Mouse (Mus musculus): ENCODE measurements around the gene Scel. TPM values are rescaled to one million over a fixed set of nuclear protein-coding genes. Genes with fewer than 3 reads are reported as not detected.

Gene Scel
- polyA plus RNA-seq, 1 experiment from 2014 or later, result 0.31 TPM

DNA sequence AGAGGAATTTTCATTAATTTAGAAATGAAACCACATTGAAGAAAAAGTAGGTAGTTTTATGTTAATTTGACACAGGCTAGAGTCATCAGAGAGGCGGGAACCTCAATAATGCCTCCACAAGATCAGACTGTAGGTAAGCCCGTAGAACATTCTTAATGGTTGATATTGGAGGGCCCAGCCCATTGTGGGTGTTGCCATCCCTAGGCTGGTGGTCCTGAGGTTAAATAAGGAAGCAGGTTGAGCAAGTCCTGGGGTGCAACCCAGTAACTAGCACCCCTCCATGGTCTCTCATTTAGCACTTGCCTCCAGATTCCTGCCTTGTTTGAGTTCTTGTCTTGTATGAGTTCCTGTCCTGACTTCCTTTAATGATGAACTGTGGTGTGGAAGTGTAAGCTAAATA, 138.4 kb downstream of the Scel start:
- Histone ChIP-seq H3K9me3 (replicated peaks) (no peaks in the 10 kb centered on the region), H3K4me2 (no peak overlapping the region), H3K4me1 (replicated peaks) (peaks cover 5% of the 10 kb centered on the region; the same call in 1 of the 2 replicates), H3K9ac (no peak overlapping the region), H3K27ac (ENCODE audit: poor library complexity, severe bottlenecking) (no peak overlapping the region), H3K36me3 (no peaks in the 10 kb centered on the region), H3K4me3 (no peak overlapping the region), H3K27me3 (replicated peaks) (peaks cover 29% of the 10 kb centered on the region)
- no peak for ATAC-seq (ENCODE audit: insufficient number of reproducible peaks, low FRiP score)
- WGBS, result 68% methylated on average over 2 of the region's 2 CpGs

DNA sequence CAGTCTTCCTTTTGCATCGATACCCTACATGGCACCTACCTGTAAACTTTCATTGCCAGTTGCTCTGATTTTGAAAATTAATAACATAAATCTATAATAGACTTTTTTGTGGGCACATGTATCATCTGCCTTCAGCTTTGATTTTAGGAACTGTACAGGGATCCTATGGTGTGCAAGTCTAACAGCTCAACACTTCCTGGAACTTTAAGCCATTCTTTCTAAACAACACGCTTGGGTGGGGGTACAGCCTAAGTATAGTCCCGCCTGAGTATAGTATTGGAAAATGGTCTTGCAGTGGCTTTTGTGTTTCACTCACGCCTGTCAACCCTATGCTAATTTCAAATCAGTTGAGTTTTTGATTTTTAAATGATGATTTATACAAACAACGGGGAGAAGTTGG, 139.4 kb downstream of the Scel start:
- 82% methylated on average over 5 of the region's 5 CpGs for WGBS
- H3K27me3 ChIP-seq (replicated peaks), result peaks cover 29% of the 10 kb centered on the region
- no peak for ATAC-seq (ENCODE audit: insufficient number of reproducible peaks, low FRiP score)
- H3K9ac ChIP-seq, result no peak overlapping the region
- H3K36me3 ChIP-seq, result no peaks in the 10 kb centered on the region
- no peak overlapping the region for H3K27ac ChIP-seq (ENCODE audit: poor library complexity, severe bottlenecking)
- peaks cover 5% of the 10 kb centered on the region; the same call in 1 of the 2 replicates for H3K4me1 ChIP-seq (replicated peaks)
- H3K4me2 ChIP-seq, result no peak overlapping the region
- no peaks in the 10 kb centered on the region for H3K9me3 ChIP-seq (replicated peaks)
- H3K4me3 ChIP-seq, result no peak overlapping the region

DNA sequence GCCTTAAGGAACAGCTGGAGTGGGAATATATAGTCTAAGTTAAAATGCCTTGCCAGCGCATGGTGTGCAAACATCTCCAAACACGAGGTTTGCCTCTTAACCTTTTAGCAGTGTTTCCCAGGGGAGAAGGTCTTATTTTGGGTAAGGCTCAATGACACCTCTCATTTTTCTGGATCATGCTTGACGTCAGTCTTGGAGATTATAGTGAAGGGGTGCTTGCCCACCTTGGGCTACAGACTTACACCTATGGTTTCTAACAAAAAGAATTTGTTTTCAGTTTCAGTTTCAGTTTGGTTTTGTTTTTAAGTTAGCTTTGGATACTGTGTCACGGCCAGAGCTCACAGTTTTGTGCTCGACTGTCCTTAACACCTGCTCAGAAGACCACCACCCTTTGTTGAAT, 140.7 kb downstream of the Scel start:
- ATAC-seq (ENCODE audit: insufficient number of reproducible peaks, low FRiP score), result no peak
- Histone ChIP-seq H3K4me1 (replicated peaks) (peaks cover 5% of the 10 kb centered on the region; the same call in 1 of the 2 replicates), H3K27me3 (replicated peaks) (peaks cover 25% of the 10 kb centered on the region), H3K9me3 (replicated peaks) (no peaks in the 10 kb centered on the region), H3K4me2 (no peak overlapping the region), H3K27ac (ENCODE audit: poor library complexity, severe bottlenecking) (no peak overlapping the region), H3K9ac (no peak overlapping the region), H3K36me3 (no peaks in the 10 kb centered on the region), H3K4me3 (no peak overlapping the region)
- whole genome bisulfite sequencing, result 66% methylated on average over 5 of the region's 5 CpGs

DNA sequence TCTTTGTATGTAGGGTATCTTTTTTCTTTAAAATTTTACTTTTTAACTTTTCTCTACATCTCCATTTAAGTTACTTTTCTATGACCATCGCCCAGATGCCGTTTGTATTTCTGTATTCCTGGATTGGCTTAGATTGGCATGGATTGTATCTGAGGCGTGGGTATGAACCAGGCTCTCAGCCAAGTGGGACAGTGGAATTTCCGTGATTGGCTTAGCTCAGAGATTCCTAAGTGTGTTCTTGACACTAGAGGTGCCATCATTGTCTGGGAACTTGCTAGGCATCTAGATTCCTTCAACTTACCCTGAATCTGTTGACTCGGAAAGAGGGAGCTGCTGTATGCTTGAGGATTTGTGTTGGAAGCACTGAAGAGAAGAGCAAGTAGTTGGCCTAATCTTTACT, 142.3 kb downstream of the Scel start:
- Histone ChIP-seq H3K9me3 (replicated peaks) (no peaks in the 10 kb centered on the region), H3K4me3 (no peak overlapping the region), H3K9ac (no peak overlapping the region), H3K27me3 (replicated peaks) (peaks cover 15% of the 10 kb centered on the region), H3K27ac (ENCODE audit: poor library complexity, severe bottlenecking) (no peak overlapping the region), H3K4me1 (replicated peaks) (peaks cover 5% of the 10 kb centered on the region; the same call in 1 of the 2 replicates), H3K36me3 (no peaks in the 10 kb centered on the region), H3K4me2 (no peak overlapping the region)
- no peak for ATAC-seq (ENCODE audit: insufficient number of reproducible peaks, low FRiP score)
- WGBS, result 62% methylated on average over 5 of the region's 5 CpGs

DNA sequence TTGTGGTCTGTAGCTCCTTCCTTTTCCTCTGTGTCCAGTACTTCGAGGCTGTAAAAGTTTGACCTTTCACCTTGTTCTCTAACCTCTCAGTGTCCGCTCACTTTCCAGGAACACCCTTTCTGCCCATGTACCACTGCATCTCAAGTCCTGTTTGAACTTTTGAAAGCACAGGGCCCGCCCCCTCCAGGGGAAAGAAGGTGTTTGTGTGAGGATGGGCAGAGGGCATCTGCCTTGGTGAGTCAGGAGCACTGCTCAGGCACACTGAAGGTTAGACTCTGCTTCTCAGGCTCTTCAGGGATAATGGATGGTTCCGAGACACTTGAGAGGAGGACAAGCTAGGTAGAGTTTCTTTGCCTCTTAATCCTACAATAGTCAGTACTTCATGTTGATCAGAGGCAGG, 144.7 kb downstream of the Scel start:
- Histone ChIP-seq H3K4me1 (replicated peaks) (no peaks in the 10 kb centered on the region), H3K4me2 (no peak overlapping the region), H3K27me3 (replicated peaks) (peaks cover 4% of the 10 kb centered on the region; the same call in 1 of the 2 replicates), H3K27ac (ENCODE audit: poor library complexity, severe bottlenecking) (no peak overlapping the region), H3K4me3 (no peak overlapping the region), H3K36me3 (no peaks in the 10 kb centered on the region), H3K9me3 (replicated peaks) (no peaks in the 10 kb centered on the region), H3K9ac (no peak overlapping the region)
- no peak for ATAC-seq (ENCODE audit: insufficient number of reproducible peaks, low FRiP score)
- WGBS, result 64% methylated on average over 4 of the region's 4 CpGs

Small RNA genes lying within 50 kb of the gene (microRNA-seq; reads per million reads assigned to microRNA genes)
- gene Gm22877, result not detected

Other genes with a start within 250 kb of the Scel start
- gene Mycbp2, start 166.5 kb upstream of the Scel start, polyA plus RNA-seq (2016; fragmentation: Nextera tagmentation; extraction: Ambion mirVana), result 14.6 and 16.0 TPM in 2 replicates
- gene Slain1, start 136.9 kb downstream of the Scel start, polyA plus RNA-seq (2016; fragmentation: Nextera tagmentation; extraction: Ambion mirVana), result 0.73 and 0.87 TPM in 2 replicates

Data from heart, embryonic 12.5 days (tissue).